Mouse (Mus musculus) embryonic stem cell, embryonic (primary cell): ENCODE data around the gene Steap3.

Experiments used
- CTCF ChIA-PET, 4 experiments: fragments of 300-600 bp in 2 of 4; fragments of 350-600 bp in 2 of 4; sonication (Branson Sonifier 250); formaldehyde crosslinking; loops; one replicate each; lab custom pipeline; 2022; ENCODE audit warnings: inconsistent platforms in 2 of 4; lab: Charles Lee
- POLR2A ChIA-PET, 4 experiments: fragments of 300-600 bp in 2 of 4; fragments of 350-600 bp in 2 of 4; sonication (Branson Sonifier 250); formaldehyde crosslinking; loops; one replicate each; lab custom pipeline; 2022; ENCODE audit warnings: antibody characterized with exemption in 4 of 4, inconsistent platforms in 1 of 4; lab: Charles Lee

Gene Steap3

DNA sequence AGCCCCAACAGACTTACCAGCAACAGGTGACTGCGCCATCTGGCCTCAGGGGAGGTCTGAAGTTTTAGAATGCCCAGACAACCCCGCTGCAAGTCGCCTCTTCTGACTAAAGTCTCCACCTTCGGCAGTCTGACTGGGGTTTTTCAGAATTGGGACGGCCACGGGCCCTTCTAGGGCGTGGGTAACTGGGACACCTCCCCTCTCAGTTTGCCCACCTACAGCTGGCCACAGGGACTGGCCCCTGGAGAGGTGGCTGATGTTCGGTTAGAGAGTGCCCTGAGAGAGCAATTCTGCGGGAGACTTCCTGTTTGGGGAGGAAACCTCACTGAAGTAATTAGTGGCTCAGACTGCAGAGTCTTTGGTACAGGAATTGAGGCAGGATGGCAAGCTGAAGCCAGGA, 13.8 kb downstream of the Steap3 start:
- POLR2A ChIA-PET = interaction anchor here in 1 of 4 experiments (0.6 to 0.9 kb wide), 2 partner anchors 152 to 1262 kb away, joined by 3 read pairs; no protein-coding TSS in a partner anchor
- CTCF ChIA-PET = no interaction called here

DNA sequence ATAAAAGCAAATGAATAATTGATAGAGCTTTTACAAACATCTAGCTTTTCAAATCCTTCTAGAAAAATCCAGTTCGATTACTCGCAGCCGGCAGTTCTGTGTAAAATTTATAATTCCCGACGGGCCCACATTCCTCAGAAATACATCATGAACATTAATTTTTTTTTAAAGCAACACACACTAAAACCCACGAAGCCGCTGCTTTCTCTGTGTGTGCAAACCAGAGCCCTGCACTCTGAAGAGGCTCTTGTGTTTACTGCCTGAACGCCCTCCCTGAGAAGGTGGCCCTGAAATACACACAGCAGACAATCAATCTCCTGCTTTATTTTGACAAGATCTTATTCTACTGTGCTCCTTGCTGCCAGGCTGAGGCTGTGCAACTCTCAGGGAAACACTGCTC, 14.3 kb downstream of the Steap3 start:
- CTCF ChIA-PET = no interaction called here

DNA sequence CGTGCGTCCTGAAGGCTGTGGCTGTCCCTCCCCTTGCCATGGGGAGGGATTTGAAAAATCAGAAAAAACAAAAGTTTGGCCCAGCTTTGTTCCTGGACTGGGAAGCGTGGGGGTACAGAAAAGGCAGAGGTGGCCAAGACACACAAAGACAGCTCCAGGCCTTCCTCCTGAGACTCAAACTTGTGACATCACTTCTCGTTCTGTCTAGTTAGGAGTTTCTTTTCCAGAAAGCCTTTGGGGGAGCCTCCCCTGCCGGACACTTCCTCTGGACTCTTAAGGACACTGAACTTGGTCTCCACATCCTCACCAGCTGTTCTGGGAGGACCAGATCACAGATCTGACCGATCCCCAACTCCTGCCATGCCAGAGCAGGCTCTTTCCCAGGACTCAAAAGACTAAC, 18.8 kb downstream of the Steap3 start:
- POLR2A ChIA-PET = no interaction called here
- CTCF ChIA-PET = interaction anchor here in 1 of 4 experiments (1.0 kb wide), 1 partner anchor 10 kb away, joined by 3 read pairs; no protein-coding TSS in a partner anchor

More for the DNA sequence above, 14.3 kb downstream of the Steap3 start:
- POLR2A ChIA-PET = no interaction called here

DNA sequence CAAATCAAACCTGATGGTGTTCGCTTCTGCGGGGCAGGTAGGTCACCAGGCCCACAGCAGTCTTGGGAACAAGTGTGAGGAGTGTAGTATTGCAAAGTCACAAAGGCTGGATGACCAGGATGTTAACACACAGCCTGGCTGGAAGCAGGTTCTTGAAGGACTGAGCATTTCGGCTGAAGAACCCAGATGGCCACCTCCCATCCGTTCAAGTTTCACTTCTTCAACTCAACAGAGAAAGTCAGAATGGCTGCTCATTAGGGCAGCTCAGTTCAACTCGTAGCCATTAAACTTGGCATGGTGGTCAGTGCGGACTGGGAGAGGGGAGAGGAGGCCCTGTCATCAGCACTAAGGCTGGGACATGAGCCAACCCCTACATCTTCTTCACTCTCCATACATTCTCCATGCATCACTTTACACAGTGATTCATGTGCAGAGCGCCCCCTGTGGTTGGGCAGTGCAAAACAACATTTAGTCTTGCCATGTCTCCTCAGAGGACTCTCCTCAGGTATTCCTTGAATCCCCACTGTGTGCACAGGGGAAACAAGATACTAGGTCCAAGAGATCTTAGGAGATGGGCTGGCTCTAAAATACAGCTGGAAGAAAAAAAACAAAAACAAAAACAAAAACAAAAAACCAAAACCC, 19.9 kb downstream of the Steap3 start:
- ChIA-PET CTCF (no interaction called here), POLR2A (interaction anchor here in 1 of 4 experiments (0.6 kb wide), 1 partner anchor 21 kb away, joined by 3 read pairs; no protein-coding TSS in a partner anchor)

DNA sequence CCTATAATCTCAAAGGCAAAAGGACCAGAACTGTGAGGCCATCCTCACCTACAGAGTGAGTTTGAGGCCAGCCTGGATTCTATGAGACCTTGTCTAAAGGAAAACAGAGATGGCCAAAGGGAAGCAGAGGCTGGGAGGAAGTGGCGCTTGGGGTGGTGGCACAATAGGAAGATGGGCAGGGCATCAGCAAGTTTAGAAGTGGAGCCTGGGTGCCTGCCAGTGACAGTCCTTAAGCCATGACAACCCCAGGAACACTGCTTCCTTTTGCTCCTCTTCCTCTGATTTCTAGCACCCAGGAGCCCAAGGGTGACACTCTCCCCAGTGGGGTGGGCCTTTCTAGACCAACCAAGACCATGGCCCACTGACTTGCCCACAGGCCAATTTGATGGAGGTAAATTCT, 21.3 kb downstream of the Steap3 start:
- ChIA-PET POLR2A (interaction anchor here in 1 of 4 experiments (0.6 kb wide), 1 partner anchor 216 kb away, joined by 6 read pairs; no protein-coding TSS in a partner anchor), CTCF (no interaction called here)

DNA sequence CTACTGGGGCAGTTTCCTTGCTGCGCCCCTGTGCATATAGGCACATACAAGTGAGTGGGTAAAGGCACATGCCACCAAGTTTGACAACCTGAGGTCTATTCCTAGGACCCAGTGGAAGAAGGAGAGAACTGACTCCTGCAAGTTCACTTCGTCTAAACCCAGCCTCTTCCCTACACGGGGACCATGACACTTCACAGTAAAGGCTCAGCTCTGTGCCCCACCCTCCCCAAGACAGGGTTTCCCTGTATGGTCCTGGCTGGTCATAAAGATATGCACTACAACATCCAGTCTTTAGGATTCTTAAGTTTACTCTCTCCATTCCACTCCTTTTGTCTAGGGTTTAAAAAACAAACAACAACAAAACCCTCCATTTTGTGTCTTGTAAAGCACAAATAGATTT, 21.9 kb downstream of the Steap3 start:
- POLR2A ChIA-PET = no interaction called here
- CTCF ChIA-PET = interaction anchor here in 1 of 4 experiments (0.6 kb wide), 1 partner anchor 245 kb away, joined by 5 read pairs; no protein-coding TSS in a partner anchor

DNA sequence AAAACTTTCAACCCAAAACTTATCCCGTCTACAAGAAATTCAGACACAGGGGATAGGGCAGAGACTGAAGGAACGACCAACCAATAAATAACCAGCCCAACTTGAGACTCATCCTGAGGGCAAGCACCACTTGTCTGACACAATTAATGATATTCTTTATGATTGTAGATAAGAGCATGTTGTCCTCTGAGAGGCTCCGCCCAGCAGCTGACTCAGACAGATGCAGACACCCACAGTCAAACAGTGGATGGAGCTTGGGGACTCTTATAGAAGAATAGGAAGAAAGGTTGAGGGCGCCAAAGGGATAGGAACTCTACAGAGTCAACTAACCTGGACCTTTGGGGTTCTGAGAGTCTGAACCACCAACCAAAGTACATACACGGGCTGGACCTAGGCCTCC, 22.7 kb downstream of the Steap3 start:
- CTCF ChIA-PET = interaction anchor here in 1 of 4 experiments (0.6 kb wide), 1 partner anchor 244 kb away, joined by 5 read pairs; no protein-coding TSS in a partner anchor

DNA sequence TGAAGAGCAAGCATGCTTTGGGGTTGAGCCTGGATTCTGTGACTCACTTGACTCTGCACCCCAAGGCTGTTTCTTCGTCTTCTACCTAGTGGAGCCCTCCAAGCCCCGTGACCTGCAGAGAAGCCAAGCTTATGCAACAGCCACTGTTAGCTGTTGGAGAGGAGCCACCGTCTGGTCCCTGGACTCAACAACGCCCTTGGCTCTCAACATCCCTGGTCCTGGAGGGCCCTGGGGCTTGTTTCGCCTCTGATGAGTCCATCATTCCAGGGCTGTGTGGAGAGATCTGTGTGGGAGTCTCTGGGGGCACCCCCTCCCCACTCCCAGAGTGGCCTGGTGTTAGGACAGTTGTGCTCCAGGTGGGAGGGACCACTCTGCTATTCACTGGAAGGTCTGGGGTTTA, 24.3 kb downstream of the Steap3 start:
- ChIA-PET POLR2A (no interaction called here), CTCF (no interaction called here)

More for the DNA sequence above, 22.7 kb downstream of the Steap3 start:
- POLR2A ChIA-PET = no interaction called here

DNA sequence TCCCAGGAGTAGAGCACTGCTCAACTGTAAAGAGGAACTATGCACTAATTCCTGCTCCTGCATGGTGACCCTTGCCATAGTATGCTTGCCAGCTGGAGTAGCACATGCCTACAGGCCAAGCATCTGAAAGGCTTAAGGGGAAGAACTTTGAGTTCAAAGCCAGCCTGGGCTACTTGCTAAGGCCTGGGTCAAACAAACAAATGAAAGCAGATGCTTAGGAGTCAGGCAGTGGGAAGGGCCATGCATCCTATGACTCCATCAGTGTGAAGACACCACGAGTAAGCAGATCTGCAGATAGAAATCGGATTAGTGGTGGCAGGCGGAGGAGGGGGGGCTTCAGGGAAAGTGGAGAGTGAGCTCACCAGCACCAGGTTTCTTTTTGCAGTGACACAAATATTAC, 25.2 kb downstream of the Steap3 start:
- ChIA-PET CTCF (interaction anchor here in 1 of 4 experiments (1.0 kb wide), 1 partner anchor 16 kb away, joined by 3 read pairs; no protein-coding TSS in a partner anchor), POLR2A (no interaction called here)

DNA sequence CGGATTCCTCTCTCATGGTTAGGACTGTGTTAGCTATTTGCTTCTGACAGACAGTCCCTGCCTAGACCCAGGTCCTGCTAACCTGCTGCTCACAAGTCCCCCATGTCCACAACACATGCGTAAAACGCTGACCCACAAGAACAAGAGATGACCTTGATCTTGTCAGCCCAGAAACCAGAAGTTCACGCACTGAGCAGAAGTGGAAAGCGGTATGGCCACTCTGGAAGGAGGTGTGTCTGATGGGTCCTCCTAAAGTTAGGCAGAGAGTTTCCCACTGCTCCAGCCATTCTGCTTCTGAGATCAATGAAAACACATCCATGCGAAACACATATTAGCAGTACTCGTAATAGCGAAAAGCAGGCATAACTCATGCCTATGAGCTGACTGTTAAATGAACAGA, 25.6 kb downstream of the Steap3 start:
- ChIA-PET CTCF (interaction anchor here in 1 of 4 experiments (1.0 kb wide), 1 partner anchor 16 kb away, joined by 3 read pairs; no protein-coding TSS in a partner anchor), POLR2A (no interaction called here)

DNA sequence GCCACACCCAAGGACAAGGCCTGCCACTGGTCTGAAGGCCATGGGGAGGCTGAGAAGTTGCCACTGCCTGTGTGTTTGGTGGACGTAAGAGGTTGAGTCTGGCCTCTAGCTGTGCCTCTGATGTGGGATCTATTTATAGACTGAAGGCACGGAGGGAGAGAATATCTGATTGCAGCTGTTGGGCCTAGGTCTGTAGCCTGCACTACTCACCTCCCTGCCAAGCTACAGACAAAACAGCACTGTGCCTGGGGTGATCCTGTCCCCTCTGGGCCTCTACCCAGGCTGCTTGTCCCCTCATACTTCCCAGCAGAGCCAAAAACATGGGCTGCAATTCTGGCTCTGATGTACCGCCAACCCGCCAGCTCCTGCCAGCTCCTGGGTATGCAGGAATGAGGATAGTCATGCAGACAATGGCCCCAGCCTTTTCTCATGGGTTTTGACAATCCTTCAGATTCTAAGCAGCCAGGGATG, 26.8 kb downstream of the Steap3 start:
- ChIA-PET CTCF (interaction anchor here in 2 of 4 experiments (1.0 to 1.7 kb wide), 3 partner anchors 14 to 49 kb away, joined by 3 to 7 read pairs (median 6); no protein-coding TSS in a partner anchor), POLR2A (interaction anchor here in 2 of 4 experiments (0.8 to 1.5 kb wide), 3 partner anchors 21 to 127 kb away, joined by 3 to 7 read pairs (median 4); no protein-coding TSS in a partner anchor)

DNA sequence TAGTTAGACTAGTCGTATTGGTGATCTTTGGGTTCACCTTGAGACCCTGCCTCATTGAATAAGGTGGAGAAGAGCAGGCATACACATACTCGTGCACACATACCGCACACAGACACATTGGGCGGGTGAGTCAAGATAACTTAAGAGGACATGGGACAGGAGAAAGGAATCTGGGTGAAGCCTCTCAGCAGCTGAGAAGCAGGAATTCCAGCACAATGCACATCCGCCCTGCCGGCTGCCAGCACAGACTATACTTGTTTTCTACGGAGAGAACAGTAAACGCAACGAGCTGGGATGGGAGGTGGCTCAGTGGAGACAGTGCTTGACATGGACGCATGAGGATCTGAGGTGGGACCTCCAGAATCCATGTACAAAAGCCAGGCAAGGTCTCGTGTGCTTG, 27.9 kb downstream of the Steap3 start:
- ChIA-PET CTCF (interaction anchor here in 2 of 4 experiments (0.6 to 1.7 kb wide), 4 partner anchors 13 to 305 kb away, joined by 3 to 7 read pairs (median 6); no protein-coding TSS in a partner anchor), POLR2A (interaction anchor here in 3 of 4 experiments (0.6 to 1.5 kb wide), 4 partner anchors 17 to 25 kb away, joined by 3 to 7 read pairs (median 4); no protein-coding TSS in a partner anchor)

DNA sequence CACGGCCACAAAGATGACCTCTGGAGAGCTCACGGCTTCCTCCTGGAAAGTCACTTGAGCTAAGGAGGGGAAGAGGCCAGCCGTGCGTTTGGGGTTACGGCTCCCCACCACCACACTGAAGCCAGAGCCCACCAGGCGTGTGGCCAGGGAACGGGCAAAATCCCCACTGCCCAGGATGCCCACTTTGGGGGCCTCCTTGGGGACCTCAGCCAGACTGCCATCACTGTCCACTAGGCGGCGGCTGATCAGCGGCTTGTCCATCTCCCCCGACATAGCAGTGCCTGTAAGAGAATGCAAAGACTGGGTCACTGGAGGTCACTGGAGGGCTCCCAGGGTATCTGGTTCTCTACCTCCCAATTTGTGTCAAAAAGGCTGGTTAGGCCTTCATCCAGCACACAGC, 28.5 kb downstream of the Steap3 start:
- POLR2A ChIA-PET = interaction anchor here in 1 of 4 experiments (1.2 kb wide), 1 partner anchor 26 kb away, joined by 3 read pairs; no protein-coding TSS in a partner anchor
- CTCF ChIA-PET = interaction anchor here in 2 of 4 experiments (0.6 to 1.6 kb wide), 4 partner anchors 10 to 81 kb away, joined by 3 to 6 read pairs (median 3); no protein-coding TSS in a partner anchor

DNA sequence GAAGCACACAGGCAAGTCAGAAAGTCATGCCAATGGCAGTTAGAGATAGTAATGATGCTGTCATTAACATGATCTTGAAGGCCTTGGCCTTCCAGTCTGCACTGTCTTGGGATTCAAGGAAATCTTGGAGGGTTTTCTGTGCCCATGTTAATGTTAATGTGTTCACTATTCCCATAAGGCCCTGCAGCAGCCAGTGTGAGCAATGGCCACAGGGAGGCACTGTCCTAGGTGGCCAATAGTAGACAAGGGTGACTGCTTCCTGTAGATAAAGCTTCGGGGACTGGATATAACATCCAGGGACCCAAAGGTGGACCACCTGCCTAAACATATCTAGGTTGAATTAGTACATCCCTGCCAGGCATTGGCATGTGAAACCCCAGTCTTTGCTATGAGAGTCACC, 35.4 kb downstream of the Steap3 start:
- POLR2A ChIA-PET = no interaction called here
- CTCF ChIA-PET = no interaction called here

DNA sequence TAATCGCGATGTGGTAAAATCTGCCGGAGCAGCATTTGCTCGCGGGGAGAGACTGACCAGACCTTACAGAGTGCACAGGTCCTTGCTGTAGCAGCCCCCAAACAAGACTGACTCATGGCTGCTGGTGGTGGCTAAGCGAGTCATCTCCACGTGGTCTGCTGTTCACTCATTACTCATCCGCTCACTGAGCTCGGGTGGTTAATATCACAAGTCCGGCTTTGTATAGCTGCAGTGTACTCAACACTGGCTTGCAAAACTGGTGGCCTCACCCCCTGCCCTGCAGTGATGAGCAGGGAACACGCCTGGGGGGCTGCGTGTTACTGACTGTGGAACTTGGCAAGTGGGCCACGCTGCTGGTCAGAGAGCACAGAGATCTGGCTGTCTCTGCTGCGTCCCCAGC, 36.1 kb downstream of the Steap3 start:
- CTCF ChIA-PET = no interaction called here
- POLR2A ChIA-PET = no interaction called here

DNA sequence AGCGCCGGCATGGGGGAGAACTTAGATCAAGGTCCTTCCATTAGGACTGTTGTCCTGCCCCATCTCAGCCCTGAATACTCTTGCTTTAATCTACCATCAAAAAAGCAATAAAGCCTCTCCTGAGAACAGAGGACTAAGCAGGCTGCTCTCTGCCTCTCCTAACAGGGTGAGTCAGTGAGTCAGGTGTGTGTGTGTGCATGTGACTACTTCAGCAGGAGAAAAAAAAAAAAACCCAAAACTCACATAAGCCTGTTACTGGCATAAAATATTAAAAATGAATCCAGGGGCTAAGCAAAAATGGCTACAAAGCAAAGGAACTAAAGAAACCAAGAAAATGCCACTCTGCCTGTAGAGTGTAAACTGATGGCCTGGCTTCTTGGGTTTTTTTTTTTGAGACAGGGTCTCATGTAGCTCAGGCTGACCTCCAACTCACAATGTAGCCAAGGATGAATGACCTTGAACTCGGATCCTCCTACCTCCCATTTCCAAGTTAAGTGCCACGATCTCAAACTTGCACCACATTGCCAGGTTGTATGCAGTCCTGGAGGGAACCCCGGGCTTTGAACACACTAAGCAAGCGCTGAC, 36.8 kb downstream of the Steap3 start:
- CTCF ChIA-PET = no interaction called here
- POLR2A ChIA-PET = no interaction called here

DNA sequence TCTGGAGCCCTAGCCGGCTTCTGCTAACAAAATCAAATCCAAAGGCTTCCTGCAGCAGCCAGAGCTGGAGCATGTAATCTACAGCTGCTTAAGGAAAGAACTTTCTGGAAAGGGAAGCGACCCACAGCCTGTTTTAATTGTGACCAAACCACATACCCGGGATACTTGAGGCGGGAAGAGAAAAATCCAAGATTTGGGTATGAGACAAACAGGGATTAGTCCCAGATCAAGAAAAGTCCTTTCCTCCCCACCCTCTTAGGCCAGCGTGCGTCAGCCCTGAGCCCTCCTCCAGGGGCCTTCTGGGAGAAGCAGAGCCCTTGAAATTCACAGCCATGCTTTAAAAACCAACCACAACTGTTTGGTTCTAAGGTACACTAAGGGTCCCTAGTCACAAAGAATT, 40.3 kb downstream of the Steap3 start:
- POLR2A ChIA-PET = interaction anchor here in 1 of 4 experiments (0.9 kb wide), 1 partner anchor 38 kb away, joined by 3 read pairs; no protein-coding TSS in a partner anchor
- CTCF ChIA-PET = interaction anchor here in 2 of 4 experiments (1.5 to 2.2 kb wide), 4 partner anchors 13 to 317 kb away, joined by 6 to 12 read pairs (median 10); no protein-coding TSS in a partner anchor

DNA sequence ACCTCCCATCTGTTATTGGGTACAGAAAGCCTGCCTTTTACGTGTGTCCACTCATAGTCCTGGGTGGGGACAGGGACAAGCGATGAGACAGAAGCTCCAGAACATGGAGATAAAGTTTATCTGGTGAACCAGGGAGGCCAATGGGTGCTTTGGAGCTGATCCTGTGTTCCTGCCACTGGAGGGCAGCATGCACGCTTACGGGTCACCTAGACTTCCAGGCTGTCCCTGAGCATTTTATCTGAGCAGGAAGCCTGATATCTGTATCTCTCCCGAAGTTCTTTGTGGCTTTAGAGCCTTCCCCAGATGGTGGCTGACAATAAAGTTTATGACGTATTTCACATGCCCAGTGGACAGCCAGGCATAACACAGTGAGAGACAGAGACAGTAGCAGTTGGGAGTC, 41.2 kb downstream of the Steap3 start:
- CTCF ChIA-PET = interaction anchor here (0.6 to 2.2 kb wide), 16 partner anchors 14 to 358 kb away, joined by 3 to 27 read pairs (median 4); partner anchors contain the start of gene C1ql2 (in 1 of the 4)
- POLR2A ChIA-PET = interaction anchor here in 1 of 4 experiments (1.1 kb wide), 1 partner anchor 35 kb away, joined by 3 read pairs; no protein-coding TSS in a partner anchor
